Mouse (Mus musculus) embryonic facial prominence, embryonic 14.5 days (tissue): ENCODE data around the gene Zfr2. TPM values are rescaled to one million over a fixed set of nuclear protein-coding genes. Genes with fewer than 3 reads are reported as not detected.

ENCODE experiments used
- ATAC-seq: fragments of 200-750 bp; cut with Nextera tagmentation; 2 replicates; pipeline ENCODE4 v1.8.0; 2017; ENCODE audit warnings: low read depth, moderate number of reproducible peaks, moderate TSS enrichment
- DNase-seq: peaks from one replicate; pipeline ENCODE4 v3.0.0-alpha.2; 2015; ENCODE audit warnings: low spot score
- H3K27ac ChIP-seq: fragments of 300-500 bp; sonication (generic); replicated peaks from 2 replicates; pipeline ENCODE4 v1.5.1; 2014; ENCODE audit warnings: low read depth, mild to moderate bottlenecking, low read length, moderate library complexity
- H3K27me3 ChIP-seq: fragments of 300-500 bp; sonication (generic); replicated peaks from 2 replicates; pipeline ENCODE4 v1.6.1; 2014; ENCODE audit warnings: low read length; ENCODE audit not compliant: control insufficient read depth, insufficient read depth
- H3K36me3 ChIP-seq: fragments of 300-500 bp; sonication (generic); 2 replicates; pipeline ENCODE4 v1.6.1; 2014; ENCODE audit warnings: low read length, mixed read lengths; ENCODE audit not compliant: control insufficient read depth, insufficient read depth
- H3K4me1 ChIP-seq: fragments of 300-500 bp; sonication (generic); 2 replicates; pipeline ENCODE4 v1.6.1; 2014; ENCODE audit warnings: antibody characterized with exemption, low read length; ENCODE audit not compliant: control insufficient read depth, insufficient read depth
- H3K4me2 ChIP-seq: fragments of 300-500 bp; sonication (generic); 2 replicates; pipeline ENCODE4 v1.6.1; 2014; ENCODE audit warnings: low read depth, mild to moderate bottlenecking, low read length, moderate library complexity, mixed read lengths
- H3K4me3 ChIP-seq: fragments of 300-500 bp; sonication (generic); 2 replicates; pipeline ENCODE4 v1.5.1; 2014; ENCODE audit warnings: low read depth, mild to moderate bottlenecking, low read length
- H3K9ac ChIP-seq: fragments of 300-500 bp; sonication (generic); 2 replicates; pipeline ENCODE4 v1.6.1; 2014; ENCODE audit warnings: low read depth, mild to moderate bottlenecking, low read length, moderate library complexity, mixed read lengths
- H3K9me3 ChIP-seq: fragments of 300-500 bp; sonication (generic); 2 replicates; pipeline ENCODE4 v1.6.1; 2016; ENCODE audit warnings: low read length; ENCODE audit not compliant: control insufficient read depth
- whole genome bisulfite sequencing: fragments of 180-500 bp; shearing (Covaris S2); extraction: QIAGEN DNeasy Blood & Tissue Kit; methylation state at CpG from one replicate; pipeline ENCODE4 v1.1.7; 2014; 5-methylcytosine and 5-hydroxymethylcytosine counted together
- polyA plus RNA-seq: library from polyadenylated mRNA; unstranded; fragments of >200 nt; fragmentation: Nextera tagmentation; extraction: Ambion mirVana; gene quantifications from 2 replicates; pipeline ENCODE4 v1.2.1, GENCODE M21; 2014

Gene Zfr2
- polyA plus RNA-seq, 1 experiment from 2014 or later, result 6.5 TPM

GRCm38 (mm10) chr10:81291511-81292104 is 58.7 kb downstream of the Zfr2 start, which contains the start of gene Tjp3:
Gene Tjp3 (minus strand): TSS chr10:81291581.
- peaks cover 24% of the 10 kb centered on the region for H3K27me3 ChIP-seq
- H3K4me1 ChIP-seq, result peaks cover 12% of the 10 kb centered on the region
- peak within 1 kb of the TSS; percentile 99 for H3K4me2 ChIP-seq
- H3K36me3 ChIP-seq, result 0 out of 2 replicates have a peak, but pooled peaks cover 10% of the 10 kb centered on the region
- WGBS, result 66% methylated on average over 9 of the region's 9 CpGs
- ATAC-seq (no peak), DNase-seq (no peak)
- H3K27ac ChIP-seq, result no peak within 1 kb of the TSS
- peak within 1 kb of the TSS; percentile 78; the same call in 1 of the 2 replicates for H3K4me3 ChIP-seq
- peak within 1 kb of the TSS; percentile 31; the same call in 1 of the 2 replicates for H3K9ac ChIP-seq
- H3K9me3 ChIP-seq, result no peaks in the 10 kb centered on the region

DNA sequence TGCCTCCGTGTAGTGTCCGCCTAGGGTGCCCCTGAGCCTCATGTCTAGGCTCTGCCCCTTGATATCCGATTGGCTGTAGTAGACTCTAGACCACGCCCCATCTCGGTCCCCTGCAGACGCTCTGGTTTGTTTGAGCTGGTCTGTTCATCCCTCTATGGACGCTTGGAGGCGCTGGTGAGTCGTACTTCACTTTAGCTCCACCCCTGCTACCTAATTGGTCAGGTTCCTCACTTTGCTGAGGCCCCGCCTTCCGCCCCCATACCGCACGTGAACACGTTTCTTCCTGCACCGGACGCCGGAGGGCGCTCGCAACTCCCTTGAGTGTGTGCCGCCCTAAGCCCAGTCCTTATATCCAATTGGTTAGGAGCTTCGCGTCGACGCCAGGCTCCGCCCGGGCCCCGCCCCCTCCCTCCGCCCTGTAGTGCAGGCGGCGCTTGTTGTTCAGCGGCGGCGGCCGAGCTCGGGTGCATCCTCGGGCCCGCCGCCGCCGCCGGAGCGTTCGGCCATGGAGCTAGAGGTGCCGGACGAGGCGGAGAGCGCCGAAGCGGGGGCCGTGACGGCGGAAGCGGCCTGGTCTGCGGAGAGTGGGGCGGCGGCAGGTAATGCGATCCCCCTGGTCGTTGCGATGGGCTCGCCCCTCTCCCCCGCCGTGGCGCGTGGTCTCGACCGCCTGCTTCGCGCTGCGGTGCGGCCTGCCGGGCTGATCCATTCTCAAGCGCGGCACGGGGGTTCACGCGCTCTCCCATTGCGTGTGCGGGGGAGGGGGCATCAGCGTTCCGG is 59.8 kb downstream of the Zfr2 start, which contains the start of gene Pip5k1c:
TSS of gene Pip5k1c (plus strand) at position 410 of the 780 bp plus-strand sequence.
- WGBS, result 0% methylated on average over 41 of the region's 80 CpGs
- peak within 1 kb of the TSS; percentile 78 for H3K4me3 ChIP-seq
- peaks cover 12% of the 10 kb centered on the region for H3K4me1 ChIP-seq
- ATAC-seq, result peak; percentile 96
- peak within 1 kb of the TSS; percentile 99 for H3K4me2 ChIP-seq
- H3K36me3 ChIP-seq, result 0 out of 2 replicates have a peak, but pooled peaks cover 10% of the 10 kb centered on the region
- peak; percentile 99 for DNase-seq
- H3K27ac ChIP-seq, result peak within 1 kb of the TSS; percentile 81
- H3K9me3 ChIP-seq, result no peaks in the 10 kb centered on the region
- peaks cover 24% of the 10 kb centered on the region for H3K27me3 ChIP-seq
- H3K9ac ChIP-seq, result peak within 1 kb of the TSS; percentile 87

DNA sequence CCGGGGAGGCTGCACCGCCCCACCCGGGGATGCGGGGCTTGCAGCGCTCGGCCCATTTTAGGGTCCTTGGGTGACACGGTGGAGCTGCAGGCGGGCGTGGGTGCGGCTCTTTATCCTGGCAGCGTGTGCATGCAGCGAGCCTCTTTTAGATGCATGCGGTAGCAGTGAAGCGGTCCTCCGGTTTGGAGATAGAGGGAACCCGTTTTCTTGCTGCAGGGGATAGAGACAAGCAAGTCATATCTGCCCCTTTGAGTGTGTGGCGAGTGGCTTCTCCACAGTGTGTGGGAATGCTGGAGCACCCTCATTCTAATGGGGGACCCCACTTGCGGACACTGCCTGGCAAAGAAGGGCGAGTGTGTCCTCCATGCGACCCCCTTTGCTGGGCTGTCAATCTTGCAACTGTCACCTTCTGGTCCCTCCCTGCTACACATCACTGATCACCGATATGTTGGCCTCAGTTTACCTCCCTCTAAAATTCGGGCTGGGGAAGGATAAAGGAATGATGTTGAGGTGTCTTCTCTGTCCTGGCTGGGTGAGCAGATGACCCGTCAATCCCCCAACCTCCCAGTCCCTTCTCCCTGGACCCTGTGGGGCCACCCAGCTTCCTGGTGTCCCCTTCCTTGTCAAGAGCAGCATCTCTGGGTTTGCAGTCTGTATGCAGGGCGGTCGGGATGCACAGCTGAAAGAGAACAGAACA is 60.5 kb downstream of the Zfr2 start:
- peaks cover 12% of the 10 kb centered on the region for H3K4me1 ChIP-seq
- 0 out of 2 replicates have a peak, but pooled peaks cover 10% of the 10 kb centered on the region for H3K36me3 ChIP-seq
- peaks cover 24% of the 10 kb centered on the region for H3K27me3 ChIP-seq
- peak overlapping the region; percentile 99 for H3K4me2 ChIP-seq
- peak overlapping the region; percentile 87 for H3K9ac ChIP-seq
- 3% methylated on average over 19 of the region's 25 CpGs for WGBS
- H3K27ac ChIP-seq, result peak overlapping the region; percentile 81; the same call in 1 of the 2 replicates
- ATAC-seq, result peak; percentile 6; the same call in 1 of the 2 replicates
- peak overlapping the region; percentile 78 for H3K4me3 ChIP-seq
- no peaks in the 10 kb centered on the region for H3K9me3 ChIP-seq
- DNase-seq, result no peak

- DNase-seq, result no peak
- 41% methylated on average over 8 of the region's 8 CpGs for WGBS
These were observed 61.5 kb downstream of the Zfr2 start for GRCm38 (mm10) chr10:81294442-81294841.

GRCm38 (mm10) chr10:81295185-81295584 is 62.2 kb downstream of the Zfr2 start:
- peak overlapping the region; percentile 87 for H3K9ac ChIP-seq
- H3K36me3 ChIP-seq, result 0 out of 2 replicates have a peak, but pooled peaks cover 10% of the 10 kb centered on the region
- H3K4me2 ChIP-seq, result no peak overlapping the region
- no peaks in the 10 kb centered on the region for H3K9me3 ChIP-seq
- H3K27me3 ChIP-seq, result peaks cover 16% of the 10 kb centered on the region
- no peak overlapping the region for H3K4me3 ChIP-seq
- no peak overlapping the region for H3K27ac ChIP-seq
- DNase-seq (no peak), ATAC-seq (no peak)
- H3K4me1 ChIP-seq, result peaks cover 12% of the 10 kb centered on the region
- WGBS, result 90% methylated on average over 5 of the region's 6 CpGs

More at GRCm38 (mm10) chr10:81294442-81294841, 61.5 kb downstream of the Zfr2 start:
- no peak overlapping the region for H3K27ac ChIP-seq
- H3K27me3 ChIP-seq, result peaks cover 24% of the 10 kb centered on the region
- H3K9ac ChIP-seq, result peak overlapping the region; percentile 87
- H3K4me1 ChIP-seq, result peaks cover 12% of the 10 kb centered on the region
- 0 out of 2 replicates have a peak, but pooled peaks cover 10% of the 10 kb centered on the region for H3K36me3 ChIP-seq
- H3K4me2 ChIP-seq, result peak overlapping the region; percentile 99
- H3K4me3 ChIP-seq, result peak overlapping the region; percentile 78
- no peak for ATAC-seq
- H3K9me3 ChIP-seq, result no peaks in the 10 kb centered on the region

GRCm38 (mm10) chr10:81297246-81297645 is 64.3 kb downstream of the Zfr2 start:
- 67% methylated on average over 6 of the region's 6 CpGs for WGBS
- H3K4me2 ChIP-seq, result no peak overlapping the region
- 0 out of 2 replicates have a peak, but pooled peaks cover 10% of the 10 kb centered on the region for H3K36me3 ChIP-seq
- H3K4me3 ChIP-seq, result no peak overlapping the region
- H3K4me1 ChIP-seq, result peaks cover 12% of the 10 kb centered on the region
- no peaks in the 10 kb centered on the region for H3K9me3 ChIP-seq
- peak overlapping the region; percentile 30; the same call in 1 of the 2 replicates for H3K9ac ChIP-seq
- no peak overlapping the region for H3K27ac ChIP-seq
- ATAC-seq (no peak), DNase-seq (no peak)
- H3K27me3 ChIP-seq, result no peaks in the 10 kb centered on the region

DNA sequence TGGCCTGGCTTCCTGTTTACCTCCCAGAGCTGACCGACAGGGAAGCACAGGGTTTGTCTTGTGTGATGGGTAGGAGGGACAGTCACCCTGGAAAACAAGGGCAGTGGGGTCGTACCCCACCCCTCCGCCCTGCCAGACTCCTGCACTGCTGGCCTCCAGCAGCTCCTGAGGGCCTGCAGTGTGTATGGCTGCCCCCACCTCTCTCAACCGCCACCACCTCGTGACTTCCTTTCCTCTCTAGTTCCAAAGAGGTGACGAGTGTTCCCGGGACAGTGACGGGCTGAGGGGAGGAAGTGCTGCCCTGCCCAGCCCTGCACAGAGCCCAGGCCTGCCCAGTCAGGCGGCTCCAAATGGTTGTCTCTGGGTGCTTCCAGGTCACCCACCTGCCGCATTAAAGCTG is 64.9 kb downstream of the Zfr2 start:
- 51% methylated on average over 10 of the region's 10 CpGs for WGBS
- H3K4me2 ChIP-seq, result no peak overlapping the region

More for the DNA sequence above, 64.9 kb downstream of the Zfr2 start:
- Histone ChIP-seq H3K9ac (peak overlapping the region; percentile 30; the same call in 1 of the 2 replicates), H3K27me3 (no peaks in the 10 kb centered on the region), H3K4me1 (peaks cover 15% of the 10 kb centered on the region), H3K27ac (0 out of 2 replicates have a peak overlapping the region, but pooled peaks have one; percentile 10), H3K4me3 (no peak overlapping the region), H3K9me3 (no peaks in the 10 kb centered on the region), H3K36me3 (0 out of 2 replicates have a peak, but pooled peaks cover 10% of the 10 kb centered on the region)
- ATAC-seq (no peak), DNase-seq (no peak)
